Mouse (Mus musculus): ENCODE measurements around the gene Ptprf. TPM values are rescaled to one million over a fixed set of nuclear protein-coding genes. Genes with fewer than 3 reads are reported as not detected.

Ptprf gene
- 0.55 TPM for polyA plus RNA-seq (2017; shearing (Covaris generic))

DNA sequence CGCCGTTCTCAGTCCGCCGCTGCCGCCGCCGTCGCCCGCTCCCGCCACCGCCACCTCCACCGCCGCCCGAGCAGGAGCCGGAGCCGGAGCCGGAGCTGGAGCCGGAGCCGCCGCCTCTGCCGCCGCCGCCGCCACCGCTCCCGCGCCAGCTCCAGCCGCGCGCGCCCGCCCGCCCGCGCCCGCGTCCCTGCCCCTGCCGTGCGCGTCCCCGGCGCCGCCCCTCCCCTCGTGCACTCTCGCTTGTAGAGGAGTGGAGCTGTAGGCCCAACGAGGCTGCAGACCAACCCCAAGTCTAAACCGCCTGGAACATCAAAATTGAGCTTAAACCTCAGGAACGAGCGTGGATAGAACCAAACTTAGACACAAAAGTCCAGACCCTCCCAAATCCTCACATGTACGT, at the start of gene Ptprf:
Gene Ptprf (minus strand): TSS at position 175 of the 400 bp plus-strand sequence.

DNA sequence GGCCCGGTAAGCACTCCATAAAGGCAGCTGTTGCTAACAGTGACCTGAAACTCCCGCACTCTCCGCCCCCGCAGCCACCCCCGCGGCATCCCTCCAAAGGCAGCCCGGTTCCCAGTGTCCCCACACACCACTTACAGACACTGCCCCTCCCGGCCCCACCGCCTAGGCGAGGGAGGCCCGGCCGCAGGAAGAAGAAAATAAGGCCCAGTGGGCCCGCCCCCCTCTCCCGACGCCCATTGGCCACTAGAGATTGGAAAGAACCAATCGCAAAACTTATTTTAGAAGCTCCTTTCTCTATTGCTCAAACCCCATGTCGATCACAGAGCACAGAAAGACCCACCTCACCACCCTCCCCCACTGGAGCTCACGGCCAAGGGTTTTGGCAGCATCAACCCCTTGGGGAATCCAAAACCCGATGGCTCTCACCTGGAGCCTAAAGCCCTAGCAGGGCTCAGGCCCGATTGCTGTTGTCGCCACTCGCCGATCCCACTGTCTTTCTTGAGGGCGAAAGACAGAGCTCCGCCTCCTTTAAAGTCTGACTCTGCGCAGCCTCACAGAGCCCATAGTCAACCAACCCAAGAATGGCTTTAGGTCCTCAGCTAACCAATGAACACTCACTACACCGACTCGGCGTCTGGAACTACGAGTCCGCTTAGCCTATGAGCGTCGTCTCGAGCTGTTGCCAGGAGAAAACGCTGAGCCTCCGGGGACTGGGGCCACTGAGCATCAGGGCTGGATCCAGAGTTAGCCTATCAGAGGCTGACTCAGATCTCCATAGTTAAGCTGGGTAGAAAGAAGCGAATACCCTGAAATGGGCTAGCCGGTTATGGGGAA, 111.5 kb downstream of the Ptprf start, which contains the start of gene Kdm4a:
Gene Kdm4a (minus strand): TSS at position 577 of the 834 bp plus-strand sequence.

Other genes with a start within 250 kb of the Ptprf start
- gene St3gal3, start 156.5 kb downstream of the Ptprf start, polyA plus RNA-seq (2017; shearing (Covaris generic)) = 1.0 TPM
- 43.6 TPM for gene Kdm4a, start 111.4 kb downstream of the Ptprf start, polyA plus RNA-seq (2017; shearing (Covaris generic))
- gene Szt2, start 117.9 kb upstream of the Ptprf start, polyA plus RNA-seq (2017; shearing (Covaris generic)) = 20.9 TPM
- gene Med8, start 117.9 kb upstream of the Ptprf start, polyA plus RNA-seq (2017; shearing (Covaris generic)) = 128 TPM
- gene Elovl1, start 136.7 kb upstream of the Ptprf start, polyA plus RNA-seq (2017; shearing (Covaris generic)) = 172 TPM
- 15.4 TPM for gene Cdc20, start 145.9 kb upstream of the Ptprf start, polyA plus RNA-seq (2017; shearing (Covaris generic))
- gene Mpl, start 166.1 kb upstream of the Ptprf start, polyA plus RNA-seq (2017; shearing (Covaris generic)) = not detected
- 0.17 TPM for gene Tie1, start 198.7 kb upstream of the Ptprf start, polyA plus RNA-seq (2017; shearing (Covaris generic))
- gene 2610528J11Rik, start 235.6 kb upstream of the Ptprf start, polyA plus RNA-seq (2017; shearing (Covaris generic)) = not detected

Data from activated CD4-positive, CD25-positive, alpha-beta regulatory T cell, adult 9 weeks (primary cell).